Mouse (Mus musculus): Measurements from ENCODE around the gene Mertk.
A peak's percentile ranks its signal among the peaks of the same experiment; 100 is the strongest.

Gene Mertk

GRCm38 (mm10) chr2:128818956-128819643 lies 120.3 kb downstream of the Mertk start:
- peak in 1 of 2 experiments; percentile 16 for DNase-seq (ENCODE audit: low spot score in 2 of 2)

- DNase-seq (ENCODE audit: low spot score in 2 of 2): no peak
Observed at GRCm38 (mm10) chr2:128820631-128821030, 121.9 kb downstream of the Mertk start.

GRCm38 (mm10) chr2:128823893-128824292 lies 125.1 kb downstream of the Mertk start:
- DNase-seq (ENCODE audit: low spot score in 2 of 2): no peak

GRCm38 (mm10) chr2:128827787-128828186 lies 129.0 kb downstream of the Mertk start:
- DNase-seq (ENCODE audit: low spot score in 2 of 2): no peak

GRCm38 (mm10) chr2:128832611-128833010 lies 133.9 kb downstream of the Mertk start:
- no peak for DNase-seq (ENCODE audit: low spot score in 2 of 2)

GRCm38 (mm10) chr2:128833035-128833434 lies 134.3 kb downstream of the Mertk start:
- no peak for DNase-seq (ENCODE audit: low spot score in 2 of 2)

- no peak for DNase-seq (ENCODE audit: low spot score in 2 of 2)
Observed at GRCm38 (mm10) chr2:128833435-128833834, 134.7 kb downstream of the Mertk start.

- DNase-seq (ENCODE audit: low spot score in 2 of 2): no peak
Observed at GRCm38 (mm10) chr2:128837531-128837930, 138.8 kb downstream of the Mertk start.

- no peak for DNase-seq (ENCODE audit: low spot score in 2 of 2)
Observed at GRCm38 (mm10) chr2:128838611-128839010, 139.9 kb downstream of the Mertk start.

GRCm38 (mm10) chr2:128839501-128839900 lies 140.7 kb downstream of the Mertk start:
- DNase-seq (ENCODE audit: low spot score in 2 of 2): no peak

GRCm38 (mm10) chr2:128842437-128842836 lies 143.7 kb downstream of the Mertk start:
- no peak for DNase-seq (ENCODE audit: low spot score in 2 of 2)

GRCm38 (mm10) chr2:128850036-128850435 lies 151.3 kb downstream of the Mertk start:
- DNase-seq (ENCODE audit: low spot score in 2 of 2): no peak

Data from left cerebral cortex, adult 9 months (tissue).